Mouse (Mus musculus): ENCODE measurements around the gene Shisa6.

GRCm38 (mm10) chr11:66494391-66494790 is 31.4 kb downstream of the Shisa6 start:
- no peak for TF ChIP-seq CTCF (IDR thresholded peaks at IDR 0.05; ENCODE audit: borderline replicate concordance, insufficient read depth, low read depth, low read length)
- TF ChIP-seq POLR2A (IDR thresholded peaks at IDR 0.05; ENCODE audit: borderline replicate concordance, insufficient read depth, low read length), result no peak

Data from cerebellum, adult 2 months (tissue).